In genomic region chr11:66188627-66189287, GRCm38 (mm10) we compare ENCODE assay signal across 9 mouse cellular contexts. TPM values are rescaled to one million over a fixed set of nuclear protein-coding genes. Genes with fewer than 3 reads are reported as not detected.
DNase-seq lines count a peak whose midpoint lies in the region; ATAC-seq lines count a peak whose summit lies in the region.
"Had no signal": no experiment of that assay in that cellular context is flagged by ENCODE, and none has a peak within 500 bp of the region (broad histone marks: within the 10 kb centered on the region; RNA-seq: fewer than 3 reads in every experiment).

No protein-coding gene starts in this region.

- 90% methylated on average over 3 of the region's 3 CpGs for WGBS in forebrain, embryonic 14.5 days
- WGBS in forebrain, embryonic 12.5 days = 90% methylated on average over 3 of the region's 3 CpGs
- WGBS in hindbrain, embryonic 12.5 days = 84% methylated on average over 3 of the region's 3 CpGs

- H3K4me1 ChIP-seq in forebrain, embryonic 14.5 days (ENCODE audit: control insufficient read depth, insufficient read depth, low read length) = no peaks in the 10 kb centered on the region
- no peaks in the 10 kb centered on the region for H3K4me1 ChIP-seq in forebrain, embryonic 12.5 days
- no peaks in the 10 kb centered on the region for H3K4me1 ChIP-seq in hindbrain, embryonic 12.5 days
- H3K4me1 ChIP-seq: limb, embryonic 12.5 days had no signal

- no peak overlapping the region for H3K4me2 ChIP-seq in forebrain, embryonic 14.5 days (ENCODE audit: low read length)
- H3K4me2 ChIP-seq in forebrain, embryonic 12.5 days = no peak overlapping the region
- no peak overlapping the region for H3K4me2 ChIP-seq in hindbrain, embryonic 12.5 days (replicated peaks)
- H3K4me2 ChIP-seq: limb, embryonic 12.5 days had no signal

- no peaks in the 10 kb centered on the region for H3K27me3 ChIP-seq in forebrain, embryonic 14.5 days (replicated peaks; ENCODE audit: control insufficient read depth, insufficient read depth, low read length)
- H3K27me3 ChIP-seq in forebrain, embryonic 12.5 days = no peaks in the 10 kb centered on the region
- no peaks in the 10 kb centered on the region for H3K27me3 ChIP-seq in hindbrain, embryonic 12.5 days
- H3K27me3 ChIP-seq: limb, embryonic 12.5 days had no signal

- no peak overlapping the region for H3K4me3 ChIP-seq in forebrain, embryonic 14.5 days (ENCODE audit: low read depth, low read length)
- H3K4me3 ChIP-seq in forebrain, embryonic 12.5 days (replicated peaks) = no peak overlapping the region
- no peak overlapping the region for H3K4me3 ChIP-seq in hindbrain, embryonic 12.5 days
- H3K4me3 ChIP-seq: limb, embryonic 12.5 days had no signal

- ATAC-seq in forebrain, embryonic 14.5 days = peak; percentile 58; the same call in 1 of the 2 replicates
- no peak for ATAC-seq in forebrain, embryonic 12.5 days (ENCODE audit: low FRiP score)
- ATAC-seq in frontal cortex, adult (ENCODE audit: low TSS enrichment) = peak; percentile 41; the same call in 1 of the 2 replicates
- no peak for ATAC-seq in hindbrain, embryonic 12.5 days (ENCODE audit: low FRiP score)

- no peaks in the 10 kb centered on the region for H3K36me3 ChIP-seq in forebrain, embryonic 14.5 days (ENCODE audit: control insufficient read depth, insufficient read depth, low read length)
- H3K36me3 ChIP-seq in forebrain, embryonic 12.5 days (replicated peaks) = no peaks in the 10 kb centered on the region
- H3K36me3 ChIP-seq in hindbrain, embryonic 12.5 days = no peaks in the 10 kb centered on the region
- H3K36me3 ChIP-seq: limb, embryonic 12.5 days had no signal

- H3K27ac ChIP-seq in forebrain, embryonic 14.5 days (ENCODE audit: low read depth, low read length) = peak overlapping the region; percentile 21; the same call in 1 of the 2 replicates
- no peak overlapping the region for H3K27ac ChIP-seq in forebrain, embryonic 12.5 days
- no peak overlapping the region for H3K27ac ChIP-seq in hindbrain, embryonic 12.5 days
- H3K27ac ChIP-seq: limb, embryonic 12.5 days had no signal

- H3K9ac ChIP-seq in forebrain, embryonic 14.5 days (ENCODE audit: low read length) = no peak overlapping the region
- no peak overlapping the region for H3K9ac ChIP-seq in forebrain, embryonic 12.5 days
- H3K9ac ChIP-seq in hindbrain, embryonic 12.5 days = no peak overlapping the region
- H3K9ac ChIP-seq: limb, embryonic 12.5 days had no signal

- intact Hi-C loops in heart, postnatal 25 days (cut with DNase I) = no loop called here
- intact Hi-C loops in left cerebral cortex, postnatal 4 days (cut with DNase I) = no loop called here

- DNase-seq in forebrain, embryonic 14.5 days (ENCODE audit: low spot score) = peak; percentile 74
- DNase-seq in ES-CJ7 (ENCODE audit: low read depth, low spot score) = peak; percentile 10
- peak; percentile 3 for DNase-seq in heart, postnatal 25 days (ENCODE audit: low spot score)
- DNase-seq in left cerebral cortex, postnatal 4 days = peak; percentile 73
- peak; percentile 64 for DNase-seq in testis, postnatal 10 days (ENCODE audit: low spot score)

- H3K9me3 ChIP-seq in forebrain, embryonic 14.5 days (replicated peaks; ENCODE audit: control insufficient read depth, low read length) = no peaks in the 10 kb centered on the region
- no peaks in the 10 kb centered on the region for H3K9me3 ChIP-seq in forebrain, embryonic 12.5 days
- H3K9me3 ChIP-seq in hindbrain, embryonic 12.5 days (replicated peaks) = no peaks in the 10 kb centered on the region
- H3K9me3 ChIP-seq: limb, embryonic 12.5 days had no signal

RNA-seq across cellular contexts. Expression of gene Dnah9, which starts 20.4 kb away (rescaled TPM):
- 1.0 and 1.7 TPM in 2 replicates for polyA plus RNA-seq in forebrain, embryonic 14.5 days (2014; fragmentation: Nextera tagmentation; extraction: Ambion mirVana)
- polyA plus RNA-seq in forebrain, embryonic 12.5 days (2016; fragmentation: Nextera tagmentation; extraction: Ambion mirVana) = 0.57 and 0.88 TPM in 2 replicates
- total RNA-seq in heart, postnatal 25 days (2021) = not detected
- 1 to 10 TPM; 4.1 to 5.0 TPM for total RNA-seq in left cerebral cortex, postnatal 4 days (2021)
- 2.7 and 3.0 TPM in 2 replicates for polyA plus RNA-seq in hindbrain, embryonic 12.5 days (2016; fragmentation: Nextera tagmentation; extraction: Ambion mirVana)

Comparison
In these comparisons a context has a peak if more than half of its experiments do, and no peak if none do; other contexts are left out.
1. ATAC-seq: peak in forebrain, embryonic 14.5 days (single experiment) and frontal cortex, adult (single experiment); none in forebrain, embryonic 12.5 days (single experiment) and hindbrain, embryonic 12.5 days (single experiment).
2. DNase-seq: peak in every context shown above with its lines; median percentile 74 in forebrain, embryonic 14.5 days; 73 in left cerebral cortex, postnatal 4 days; 64 in testis, postnatal 10 days; 10 in ES-CJ7; 3 in heart, postnatal 25 days.